Mouse (Mus musculus) CH12F3 (cell line): Measurements from ENCODE around the gene Rgs2.

Experiments
- in situ Hi-C: fragments of 300-500 bp; cut with MboI; formaldehyde crosslinking; loops from 2 replicates; pipeline ENCODE4 v1.14.3; 2020; ENCODE audit warnings: low sequenced_read_pairs

The Rgs2 gene

DNA sequence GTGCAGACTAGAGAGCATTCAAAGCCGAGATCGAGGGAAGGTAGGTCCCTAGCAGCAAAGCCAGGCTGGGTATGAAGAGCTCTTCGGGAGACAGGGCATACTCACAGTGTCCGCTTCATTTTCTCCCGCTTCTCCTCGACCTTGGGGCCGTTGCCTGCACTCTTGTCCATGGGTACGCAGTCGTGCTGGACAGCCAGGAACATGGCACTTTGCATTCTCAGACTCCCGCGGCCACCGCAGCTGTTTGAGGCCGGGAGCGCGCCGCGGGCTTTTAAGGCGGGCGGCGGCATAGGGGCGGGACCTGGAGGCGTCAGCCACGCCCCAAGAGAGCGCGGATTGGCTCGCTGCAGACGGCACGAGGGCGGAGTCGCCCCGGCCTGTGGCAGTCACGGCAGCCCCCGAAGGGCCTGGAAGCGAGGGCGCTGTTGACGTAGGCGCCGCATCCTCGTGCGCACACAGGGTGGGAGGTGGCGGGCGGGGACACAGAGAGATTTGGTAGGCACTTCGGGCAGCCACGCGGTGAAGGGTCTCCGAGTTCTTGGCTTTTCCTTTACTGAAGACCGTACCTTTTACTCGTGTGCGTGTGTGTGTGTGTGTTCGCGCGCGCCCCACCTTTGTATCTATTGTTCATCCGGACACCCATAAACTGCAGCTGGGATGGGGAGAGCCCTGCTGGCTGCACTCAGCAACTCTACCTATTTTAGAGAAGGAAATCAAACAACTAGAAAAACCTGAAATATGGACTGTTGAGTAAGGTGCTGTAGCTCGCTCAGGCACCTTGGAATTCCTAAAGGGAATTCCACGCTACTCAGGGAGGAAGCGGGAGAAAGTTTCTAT lies at the start of gene Rgs2:
Gene Rgs2 (minus strand): TSS at position 258 of the 837 bp plus-strand sequence.
- in situ Hi-C loops, result loop anchor here (10.0 kb wide), 1 partner anchor 189 kb away; no protein-coding TSS in a partner anchor

DNA sequence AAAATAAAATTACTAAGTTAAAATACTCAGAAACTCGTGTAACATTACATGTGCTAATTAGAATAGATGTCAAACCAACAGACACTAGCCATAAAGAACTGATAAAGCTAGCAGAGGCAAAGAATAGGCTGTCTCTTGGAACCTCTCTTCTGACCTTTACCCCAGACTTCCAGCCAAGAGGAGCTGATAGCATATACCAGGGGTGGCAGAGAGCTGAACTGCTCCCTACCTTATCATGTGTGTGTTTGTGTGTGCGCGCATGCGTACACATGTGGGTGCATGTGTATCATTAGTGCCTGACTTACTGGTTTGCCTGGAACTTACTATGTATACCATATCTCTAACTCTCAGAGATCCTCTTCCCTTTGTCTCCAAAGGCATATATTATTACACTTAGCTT lies 49.4 kb upstream of the Rgs2 start:
- in situ Hi-C loops, result no loop called here

DNA sequence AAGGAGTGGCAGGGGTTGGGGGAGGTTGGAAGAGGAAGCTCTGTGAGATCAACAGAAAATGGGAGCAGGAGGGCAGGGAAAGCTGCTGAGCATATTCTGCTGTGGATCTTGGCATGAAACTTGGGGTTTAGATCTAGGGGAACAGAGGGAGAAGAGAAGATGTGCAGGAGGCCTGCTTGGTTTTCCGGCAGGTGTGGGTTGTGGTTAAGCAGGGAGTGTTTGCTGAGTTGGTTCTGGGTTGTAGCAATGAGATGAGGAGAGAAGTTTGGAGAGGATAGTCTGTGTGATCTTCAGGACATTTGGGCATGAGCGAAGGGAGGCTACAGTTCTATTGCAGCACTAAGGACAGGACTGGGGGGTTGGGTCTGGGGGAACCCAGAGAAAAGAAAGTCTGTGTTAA lies 37.9 kb upstream of the Rgs2 start:
- in situ Hi-C loops, result no loop called here

DNA sequence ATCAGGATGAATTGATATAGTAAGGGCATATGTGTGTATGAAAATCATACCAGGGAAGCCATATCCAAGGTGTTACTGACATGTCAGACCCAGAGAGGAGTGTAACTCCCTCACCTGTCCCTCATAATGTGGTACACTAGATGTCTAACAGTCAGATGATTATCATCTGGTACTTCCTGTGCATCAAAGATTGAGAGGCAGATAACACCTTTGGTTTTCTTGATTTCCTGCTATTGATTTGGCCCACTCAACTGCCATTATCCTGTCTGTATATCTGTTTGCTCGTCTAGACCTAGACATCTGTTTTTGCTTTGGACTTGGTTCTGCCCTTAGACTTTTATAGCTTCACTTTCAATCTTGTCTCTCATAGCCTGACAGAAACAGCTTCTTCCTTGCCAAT lies 29.5 kb upstream of the Rgs2 start:
- in situ Hi-C loops, result no loop called here

DNA sequence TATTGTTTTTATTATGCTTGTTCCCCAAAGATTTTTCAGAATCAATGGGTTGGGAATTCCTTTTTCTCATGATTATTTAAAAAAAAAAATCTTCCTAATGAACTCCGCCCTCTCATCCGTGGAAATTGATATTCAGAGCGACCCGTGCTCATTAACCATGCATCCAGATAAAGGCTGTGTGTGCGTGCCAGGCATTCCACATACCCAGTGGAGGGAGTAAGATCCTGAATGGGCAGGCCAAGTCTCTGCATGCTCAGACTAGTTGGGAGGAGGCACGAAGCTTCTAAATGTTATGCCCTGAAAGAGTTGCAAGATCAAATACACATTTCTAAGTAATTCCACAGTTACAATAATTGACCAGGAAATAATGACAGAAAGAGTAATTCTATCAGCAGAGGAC lies 26.5 kb upstream of the Rgs2 start:
- in situ Hi-C loops, result no loop called here

DNA sequence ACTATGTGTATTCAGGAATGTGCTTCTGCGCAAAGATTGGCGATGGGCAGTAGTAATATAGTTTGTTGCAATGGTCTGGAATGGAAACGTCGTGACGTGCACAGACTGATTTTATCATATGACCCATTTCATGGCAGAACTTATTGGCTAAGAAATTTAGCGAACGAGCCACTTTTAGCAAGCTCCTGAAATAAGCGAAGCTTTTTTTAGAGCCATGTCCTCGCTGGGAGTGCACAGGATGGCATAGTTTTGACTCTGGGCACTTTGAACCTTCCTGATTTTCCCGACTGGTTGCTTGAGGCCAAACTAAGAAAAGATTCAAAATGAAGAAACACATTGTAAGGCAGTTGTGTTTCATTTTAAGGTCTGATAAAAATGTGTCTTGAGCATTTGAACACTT lies 25.7 kb upstream of the Rgs2 start:
- in situ Hi-C loops, result no loop called here

DNA sequence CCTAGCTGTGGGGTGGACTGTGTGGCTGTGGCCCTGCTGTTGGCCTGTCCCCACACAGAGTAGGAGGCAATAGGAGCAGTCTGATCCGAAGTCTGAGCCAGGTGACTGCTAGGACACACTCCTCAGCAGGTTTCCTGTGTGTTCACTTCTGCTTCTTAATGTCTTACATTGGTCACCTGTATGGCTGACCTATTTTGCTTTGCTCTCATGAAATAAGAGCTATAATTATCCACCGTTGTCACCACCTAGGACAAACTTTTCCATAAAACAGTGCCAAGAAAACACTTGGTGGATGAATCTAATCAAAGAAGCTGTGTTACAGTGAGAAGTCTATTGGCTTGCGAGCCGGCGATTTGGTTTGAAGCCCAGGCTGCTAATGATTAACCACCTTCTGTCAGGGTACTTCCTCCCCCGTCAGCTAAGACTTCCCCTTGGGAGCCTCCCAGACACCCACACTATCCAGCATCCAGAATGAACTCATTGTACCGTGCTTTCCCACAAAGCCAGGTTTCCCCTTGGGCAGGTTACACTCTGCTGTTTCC lies 14.5 kb upstream of the Rgs2 start:
- in situ Hi-C loops, result no loop called here

DNA sequence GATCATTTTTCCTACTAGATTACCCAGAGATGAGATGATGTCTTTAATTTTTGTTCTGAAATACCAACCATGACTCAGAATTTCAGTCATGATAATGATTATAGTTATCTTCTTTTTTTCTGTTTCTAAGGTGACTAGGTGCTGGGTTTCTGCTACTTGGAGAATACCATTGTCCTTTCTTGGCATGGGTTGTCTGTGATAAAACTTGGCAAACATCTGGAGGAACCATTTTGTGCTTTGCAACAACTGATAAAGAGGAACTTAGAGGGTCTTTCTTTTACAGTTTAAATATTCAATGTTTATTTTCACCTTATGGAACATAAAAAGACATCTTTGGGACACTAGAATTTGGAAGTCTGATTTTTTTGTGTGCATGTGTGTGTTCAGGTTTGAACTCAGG lies 10.0 kb upstream of the Rgs2 start:
- in situ Hi-C loops, result no loop called here

DNA sequence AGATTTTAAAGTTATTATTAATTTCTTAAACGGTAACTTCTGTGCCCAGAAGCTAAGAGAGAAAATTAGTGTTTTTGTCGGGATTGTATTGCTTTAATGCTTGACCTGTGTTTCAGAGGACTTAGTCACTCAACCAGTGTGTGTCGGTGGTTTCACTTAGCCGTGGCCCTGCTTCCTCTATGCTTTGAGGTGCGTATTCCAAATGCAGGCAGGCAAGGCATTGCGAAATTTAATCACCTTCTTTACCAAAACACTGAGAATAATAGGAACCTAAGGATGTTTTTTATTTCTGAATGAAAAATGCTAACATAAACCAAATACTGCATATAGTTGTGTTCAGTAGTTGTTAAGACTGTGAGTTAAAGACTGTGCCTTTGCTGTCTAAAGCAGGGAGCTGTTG lies 3.4 kb upstream of the Rgs2 start:
- in situ Hi-C loops, result loop anchor here (10.0 kb wide), 1 partner anchor 193 kb away; no protein-coding TSS in a partner anchor

DNA sequence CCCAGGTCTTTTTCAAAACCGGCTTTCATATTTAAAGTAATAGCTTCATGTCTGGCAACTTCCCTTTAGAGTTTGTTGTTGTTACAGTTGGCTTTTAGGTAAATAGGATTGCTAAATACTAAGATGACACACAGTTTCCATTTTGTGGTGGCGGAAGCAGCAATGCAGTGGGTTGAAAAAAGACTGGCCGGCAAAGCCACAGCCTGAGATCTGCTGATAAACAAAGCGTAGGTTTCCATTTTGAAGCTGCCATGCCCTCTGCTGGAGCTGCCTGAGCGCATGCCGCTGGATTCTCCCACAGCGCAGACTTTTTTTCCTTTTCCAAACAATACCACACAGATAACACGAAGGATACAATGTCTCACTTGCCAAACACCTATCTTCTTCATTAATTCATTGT lies 2.6 kb upstream of the Rgs2 start:
- in situ Hi-C loops, result loop anchor here (10.0 kb wide), 1 partner anchor 192 kb away; no protein-coding TSS in a partner anchor

DNA sequence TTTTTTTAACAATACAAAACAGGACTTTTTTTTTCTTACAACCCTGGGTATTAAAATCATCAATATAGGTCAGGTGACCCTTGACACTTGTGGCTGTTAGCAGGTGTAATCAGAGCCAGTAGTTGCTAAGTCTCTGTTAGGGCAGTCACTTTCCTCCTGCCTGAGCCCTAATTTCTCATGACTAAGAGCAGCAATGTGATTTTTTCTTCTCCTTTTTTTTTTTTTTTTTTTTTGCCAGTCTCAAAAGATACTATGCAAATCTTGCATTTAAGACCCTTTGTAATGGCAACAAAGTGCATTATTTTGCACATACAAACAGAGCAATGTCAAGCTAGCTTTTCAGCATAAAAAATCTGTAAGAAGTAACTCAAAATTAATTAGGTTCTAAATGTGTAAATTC lies 1.7 kb upstream of the Rgs2 start:
- in situ Hi-C loops, result loop anchor here (10.0 kb wide), 1 partner anchor 191 kb away; no protein-coding TSS in a partner anchor

DNA sequence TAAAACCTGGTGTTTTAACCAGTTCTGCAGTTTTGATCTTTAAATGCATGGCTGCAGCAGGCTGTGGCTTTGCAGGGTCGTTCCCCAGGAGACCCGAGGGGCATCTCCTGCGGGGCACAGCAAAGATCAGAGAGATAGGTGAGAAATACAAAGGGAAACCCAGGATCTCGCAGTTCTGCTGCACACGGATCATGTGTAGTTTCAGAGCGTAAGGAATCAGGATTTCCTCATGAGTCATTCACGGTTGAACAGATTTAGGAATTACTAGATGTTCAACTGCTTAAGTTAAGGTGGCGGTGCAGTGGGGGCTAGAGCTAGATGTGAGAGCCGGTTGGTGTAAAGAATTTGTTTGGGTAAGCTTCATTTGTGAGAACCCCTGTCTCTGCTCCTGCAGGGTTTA lies 780 bp upstream of the Rgs2 start:
- in situ Hi-C loops, result loop anchor here (10.0 kb wide), 1 partner anchor 190 kb away; no protein-coding TSS in a partner anchor

DNA sequence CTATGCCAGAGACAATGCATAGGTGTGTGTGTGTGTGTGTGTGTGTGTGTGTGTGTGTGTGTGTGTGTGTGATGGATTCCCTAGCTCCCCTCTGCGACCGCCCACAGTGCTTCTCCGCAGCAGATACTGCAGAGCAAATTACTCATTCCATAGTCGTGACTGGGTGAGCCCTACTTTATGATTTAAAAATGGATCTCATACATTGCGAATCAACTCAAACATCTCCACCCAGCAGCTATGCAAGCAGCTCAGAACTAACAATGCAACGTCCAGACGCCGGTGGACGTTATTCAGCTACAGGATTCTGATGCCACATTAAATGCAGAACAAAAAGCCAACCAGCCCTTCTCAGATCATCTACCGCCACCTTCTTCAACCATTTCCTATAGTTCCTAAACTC lies 545 bp downstream of the Rgs2 start:
- in situ Hi-C loops, result loop anchor here (10.0 kb wide), 1 partner anchor 189 kb away; no protein-coding TSS in a partner anchor

DNA sequence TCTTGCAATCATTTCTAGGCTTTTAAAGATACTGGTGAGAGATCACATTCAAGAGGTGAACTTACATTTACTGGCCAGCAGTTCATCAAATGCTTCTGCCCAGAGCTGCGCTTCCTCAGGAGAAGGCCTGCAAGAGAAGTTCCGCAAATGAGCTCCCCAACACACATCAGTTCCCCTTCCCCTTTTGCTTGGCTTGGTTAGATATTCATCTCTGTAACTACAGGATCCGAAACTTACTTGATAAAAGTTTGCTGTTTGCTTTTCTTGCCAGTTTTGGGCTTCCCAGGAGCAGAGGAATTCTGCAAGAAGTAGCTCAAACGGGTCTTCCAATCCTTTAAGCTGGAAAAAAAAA lies 1.3 kb downstream of the Rgs2 start:
- in situ Hi-C loops, result loop anchor here (10.0 kb wide), 1 partner anchor 188 kb away; no protein-coding TSS in a partner anchor

DNA sequence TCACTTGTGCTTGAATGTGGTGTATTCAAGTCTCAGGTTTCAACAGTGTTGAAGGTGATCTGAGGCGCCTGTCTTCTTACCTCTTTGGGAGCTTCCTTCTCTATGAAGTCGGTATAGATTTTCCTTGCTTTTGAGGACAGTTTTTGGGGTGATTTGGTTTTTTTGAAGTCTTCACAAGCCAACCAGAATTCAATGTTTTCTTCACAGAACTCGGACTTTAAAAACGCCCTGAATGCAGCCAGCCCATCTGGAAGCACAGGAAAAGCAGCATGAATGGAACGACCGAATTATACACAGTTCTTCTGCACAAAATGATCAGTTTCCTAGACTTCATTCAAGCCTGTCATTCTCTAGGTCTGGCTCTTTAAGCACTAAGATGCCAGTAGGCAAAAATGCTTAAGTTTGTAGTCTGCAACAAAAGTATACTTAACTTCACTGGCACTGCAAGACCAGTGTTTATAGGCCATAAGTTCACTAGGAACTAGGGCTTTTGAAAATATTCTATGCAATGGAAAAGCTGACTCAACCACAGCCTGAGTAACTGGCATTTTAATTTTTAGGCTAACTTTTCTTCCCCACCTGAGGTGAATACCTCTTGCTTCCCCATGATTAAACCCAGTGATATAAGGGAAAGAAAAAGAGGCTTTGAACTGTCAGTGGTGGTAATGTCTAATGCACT lies 1.8 kb downstream of the Rgs2 start:
- in situ Hi-C loops, result loop anchor here (10.0 kb wide), 1 partner anchor 187 kb away; no protein-coding TSS in a partner anchor

DNA sequence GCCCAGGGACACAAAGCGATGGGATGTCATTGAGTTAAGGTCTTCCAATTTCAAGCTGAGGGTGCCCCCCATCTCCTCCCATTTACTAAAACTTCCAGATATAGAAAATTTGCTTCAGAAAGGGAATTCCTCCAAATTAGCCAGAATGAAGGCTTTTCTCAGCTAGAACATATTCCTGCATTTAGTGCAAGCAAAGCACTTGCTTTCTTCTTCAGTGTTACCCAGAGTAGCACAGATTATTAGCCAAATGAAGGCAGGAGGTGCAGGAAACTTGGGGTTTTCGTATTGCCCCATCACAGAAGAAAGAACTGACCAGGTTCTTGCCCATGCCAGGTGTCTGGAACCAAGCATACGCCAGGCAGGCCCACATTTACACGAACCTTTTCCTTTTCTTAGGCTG lies 3.7 kb downstream of the Rgs2 start:
- in situ Hi-C loops, result loop anchor here (10.0 kb wide), 1 partner anchor 185 kb away; no protein-coding TSS in a partner anchor

DNA sequence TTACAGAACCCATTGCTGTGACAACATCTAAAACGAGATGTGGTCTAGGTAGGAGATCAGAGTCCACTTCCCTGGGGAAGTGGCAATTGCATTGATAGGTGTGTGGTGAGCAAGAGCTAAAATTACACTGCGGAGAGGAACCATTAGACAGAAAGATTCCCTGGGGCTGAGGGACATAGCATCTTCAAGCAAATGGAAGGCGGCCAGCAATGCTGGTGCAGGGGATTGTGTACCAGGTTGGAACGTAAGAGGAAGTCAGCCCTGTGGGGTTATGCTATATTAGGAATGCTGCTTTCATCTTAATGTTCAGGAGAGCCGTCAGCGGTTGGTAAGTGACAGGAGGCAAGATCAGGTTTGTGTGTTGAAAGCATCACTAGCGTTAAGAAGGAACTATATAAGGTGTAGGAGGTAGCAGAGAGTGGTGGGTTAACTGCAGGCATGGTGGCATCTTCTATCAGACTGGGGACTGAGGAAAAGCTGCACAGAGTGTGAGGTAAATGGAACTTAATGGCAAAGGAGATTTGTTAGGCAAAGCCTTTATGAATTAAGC lies 4.5 kb downstream of the Rgs2 start:
- in situ Hi-C loops, result no loop called here

DNA sequence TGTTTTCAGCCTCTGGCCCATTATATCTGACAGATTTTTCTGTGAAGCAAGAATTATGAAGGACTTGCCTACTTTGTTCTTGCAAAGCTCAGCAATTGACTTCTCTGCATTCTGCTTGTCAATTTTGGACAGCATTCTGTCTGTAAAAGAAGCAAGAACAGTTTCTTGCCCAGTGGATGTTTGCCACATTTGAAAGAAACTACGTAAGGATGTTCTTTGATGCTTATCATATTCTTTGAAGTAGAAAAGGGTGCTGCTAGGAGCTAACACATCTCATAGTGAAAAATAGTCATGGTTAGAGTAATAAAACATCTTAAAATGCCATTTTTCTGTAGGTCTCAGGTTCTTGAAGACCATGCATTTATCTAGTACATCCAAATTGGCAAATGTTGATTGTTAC lies 10.9 kb downstream of the Rgs2 start:
- in situ Hi-C loops, result no loop called here

DNA sequence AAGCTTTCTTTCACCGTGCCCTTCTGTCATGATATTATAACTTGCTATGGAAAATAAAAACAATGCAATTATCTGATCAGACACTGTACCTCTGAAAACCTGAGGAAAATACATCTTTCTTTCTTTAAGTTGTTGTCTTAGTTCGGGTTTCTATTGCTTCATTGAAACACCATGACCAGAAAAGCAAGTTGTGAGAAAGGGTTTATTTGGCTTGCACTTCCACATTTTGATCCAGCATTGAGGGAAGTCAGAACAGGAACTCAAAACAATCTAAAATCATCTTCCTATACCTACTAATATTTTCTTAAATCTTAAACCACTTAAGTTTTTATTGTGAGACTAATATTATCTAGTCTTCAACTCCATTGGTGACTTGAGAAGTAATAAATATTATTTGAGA lies 11.4 kb downstream of the Rgs2 start:
- in situ Hi-C loops, result no loop called here

DNA sequence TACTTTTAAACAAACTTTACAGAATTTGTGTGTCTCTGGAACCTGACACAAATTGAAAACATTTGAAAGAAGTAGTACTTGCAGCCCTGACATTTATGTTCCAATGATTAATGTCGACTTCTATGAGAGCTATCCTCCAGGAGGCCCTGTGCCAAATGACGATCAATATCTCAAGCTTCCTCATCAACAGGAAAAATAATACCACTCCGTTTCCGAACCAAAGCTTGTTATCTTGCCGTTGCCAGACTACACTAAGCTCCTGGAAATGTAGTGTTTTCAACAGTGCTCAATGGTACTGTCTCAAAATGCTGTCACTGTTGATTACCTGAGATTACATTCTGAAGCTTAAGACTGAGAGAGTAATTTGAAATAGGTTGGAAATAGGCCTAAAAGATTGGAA lies 13.7 kb downstream of the Rgs2 start:
- in situ Hi-C loops, result no loop called here

DNA sequence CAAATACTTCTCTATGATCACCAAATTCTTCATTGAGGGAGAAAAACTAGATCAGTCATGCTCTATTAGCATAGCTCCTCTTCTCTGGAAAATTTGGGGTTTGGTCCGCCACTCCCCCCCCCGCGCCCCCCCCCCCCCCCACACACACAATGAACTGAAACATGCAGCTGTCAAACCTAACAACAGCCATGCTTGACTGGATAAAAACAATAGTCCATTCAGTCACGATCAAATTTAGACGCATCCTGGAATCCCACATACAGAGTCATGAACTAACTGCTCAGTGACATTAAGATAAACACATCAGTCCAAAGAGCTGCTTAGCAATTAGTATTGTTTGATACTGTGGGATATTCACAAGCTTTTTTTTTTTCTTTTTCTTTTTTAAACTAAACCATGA lies 14.2 kb downstream of the Rgs2 start:
- in situ Hi-C loops, result no loop called here
